Mouse (Mus musculus) brain, adult 2 months (tissue): ENCODE measurements at regions not wholly inside any gene's neighbourhood (a gene's known extent, or its start where the extent isn't known, plus 50 kb on each side); places are given as distances from the start of the nearest gene placed in this dataset.

Source experiments
- DNase-seq: peaks from one replicate; pipeline ENCODE4 v3.0.0; 2011; ENCODE audit warnings: low read depth, low spot score

- peak; percentile 27 for DNase-seq
These were observed 103.0 kb upstream of the Tut7 start for GRCm38 (mm10) chr13:59925845-59926481.

DNA sequence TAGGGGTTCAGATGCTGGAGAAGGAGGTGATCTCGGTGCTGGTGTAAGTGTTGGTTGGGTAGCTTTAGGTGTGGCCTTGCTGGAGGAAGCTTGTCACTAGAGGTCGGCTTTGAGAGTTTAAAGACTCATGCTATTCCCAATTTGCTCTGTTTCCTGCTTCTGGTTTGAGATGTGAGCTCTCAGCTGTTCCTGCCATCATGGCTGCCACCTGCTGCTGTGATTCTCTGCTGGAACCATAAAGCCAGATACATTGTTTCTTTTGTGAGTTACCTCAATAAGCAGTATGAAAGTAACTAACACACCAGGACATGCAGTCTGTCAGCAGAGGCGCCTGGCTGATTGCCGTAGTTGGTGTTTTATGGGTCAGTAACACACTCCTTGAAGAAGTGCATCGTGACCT lies 94.2 kb upstream of the Tut7 start:
- no peak for DNase-seq

DNA sequence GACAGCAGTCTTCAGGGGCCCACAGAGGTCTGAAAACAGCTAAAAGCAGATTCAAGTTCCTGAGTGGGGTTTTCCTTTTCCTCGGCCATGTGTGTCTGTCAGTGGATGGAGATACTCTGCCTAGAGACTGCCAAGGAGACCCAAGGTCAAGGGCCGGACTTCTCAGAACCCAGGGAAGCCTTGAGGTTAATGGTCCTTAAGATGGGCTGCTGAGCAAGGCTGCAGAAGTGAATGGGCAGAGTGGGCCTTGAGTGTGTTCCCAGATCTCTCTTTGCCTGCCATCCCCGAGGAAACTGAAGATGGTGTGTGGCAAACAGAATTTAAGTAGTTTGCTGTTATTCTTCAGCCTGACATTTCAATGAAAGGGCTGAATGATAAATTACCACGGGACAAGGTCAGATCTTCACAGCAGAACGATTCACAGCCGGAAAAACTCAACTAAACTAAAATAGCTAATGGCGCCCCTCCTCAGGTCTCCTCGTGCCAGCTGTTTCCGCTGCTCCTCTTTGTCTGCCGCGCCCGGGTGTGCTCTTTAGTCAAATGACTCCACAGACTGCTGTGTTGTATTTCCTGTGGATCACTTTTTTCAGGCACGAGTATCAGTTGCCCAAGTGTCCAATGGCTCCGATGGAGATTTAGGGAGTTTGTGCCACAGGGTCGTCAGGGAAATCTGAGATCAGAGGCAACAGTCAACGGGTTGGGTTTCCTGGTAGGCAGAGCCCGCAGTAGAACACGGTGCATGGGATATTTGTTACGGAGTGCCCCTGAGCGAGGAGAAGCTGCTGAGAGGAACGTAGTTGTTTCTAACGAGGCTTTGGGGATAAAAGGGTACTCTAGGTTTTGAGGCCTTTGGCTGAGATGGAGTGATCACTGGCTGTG lies 93.5 kb upstream of the Tut7 start:
- DNase-seq, result no peak

GRCm38 (mm10) chr13:59915734-59916133 lies 92.8 kb upstream of the Tut7 start:
- DNase-seq, result no peak

DNA sequence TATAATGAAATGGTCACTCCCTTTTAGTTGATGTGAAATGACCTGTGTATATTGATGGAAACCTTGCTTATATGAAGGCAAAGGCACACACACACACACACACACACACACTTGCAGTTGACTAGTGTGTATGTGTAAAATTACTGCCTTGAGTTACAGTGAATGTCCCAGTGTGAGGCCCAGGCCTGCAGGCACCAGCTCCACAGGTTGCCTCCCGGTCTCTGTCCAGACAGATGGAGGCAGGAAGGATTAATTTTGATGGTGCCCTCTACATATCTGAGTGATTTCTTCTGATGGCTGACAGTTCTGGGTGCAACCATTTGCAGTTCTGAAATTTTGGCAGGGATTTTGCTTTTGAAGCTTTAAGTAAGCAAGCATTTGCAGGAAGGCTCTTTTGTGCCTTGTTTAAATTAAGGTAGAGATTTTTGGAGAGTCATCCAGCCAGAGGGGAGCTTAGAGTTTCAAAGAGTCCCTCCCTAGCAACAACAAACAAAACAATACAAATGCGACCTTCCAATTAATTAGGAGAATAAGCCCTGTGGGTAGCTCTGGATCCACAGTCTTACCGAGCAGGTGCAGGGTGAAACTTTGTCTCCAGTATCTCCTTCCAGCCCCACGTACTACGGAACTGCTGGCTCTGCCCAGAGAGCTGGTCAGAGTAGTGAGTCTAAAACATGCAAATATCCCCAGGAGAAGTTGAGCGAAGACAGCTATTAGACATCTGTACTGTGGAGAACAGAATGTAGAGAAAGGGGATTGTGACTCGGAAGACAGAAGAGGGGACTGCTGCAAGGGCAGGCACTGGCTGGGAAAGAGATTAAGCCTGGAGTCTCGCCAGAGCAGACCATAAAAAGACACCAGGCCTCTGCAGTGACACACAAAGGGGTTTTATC lies 87.5 kb upstream of the Tut7 start:
- no peak for DNase-seq

- no peak for DNase-seq
These were observed 86.5 kb upstream of the Tut7 start for GRCm38 (mm10) chr13:59909400-59909799.

DNA sequence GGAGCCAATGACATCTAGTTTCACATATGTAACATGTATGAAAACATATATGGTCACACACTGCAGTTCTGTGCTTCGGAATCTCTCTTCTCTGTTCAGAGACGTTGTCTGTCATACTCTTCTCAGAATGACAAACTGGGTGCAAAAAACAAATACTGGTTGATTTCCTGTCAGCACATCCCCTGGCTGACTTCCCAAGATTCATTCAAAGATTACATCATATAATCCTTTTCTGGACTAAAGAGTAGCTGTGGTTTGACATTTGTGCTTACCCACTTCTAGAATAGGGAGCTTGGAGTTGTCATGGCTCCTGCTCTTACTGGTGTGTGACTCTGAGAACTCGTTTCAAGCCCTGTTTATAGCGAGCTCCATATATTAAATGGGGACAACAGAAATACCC lies 85.8 kb upstream of the Tut7 start:
- DNase-seq, result no peak

GRCm38 (mm10) chr13:59905488-59905887 lies 82.5 kb upstream of the Tut7 start:
- peak; percentile 41 for DNase-seq

DNA sequence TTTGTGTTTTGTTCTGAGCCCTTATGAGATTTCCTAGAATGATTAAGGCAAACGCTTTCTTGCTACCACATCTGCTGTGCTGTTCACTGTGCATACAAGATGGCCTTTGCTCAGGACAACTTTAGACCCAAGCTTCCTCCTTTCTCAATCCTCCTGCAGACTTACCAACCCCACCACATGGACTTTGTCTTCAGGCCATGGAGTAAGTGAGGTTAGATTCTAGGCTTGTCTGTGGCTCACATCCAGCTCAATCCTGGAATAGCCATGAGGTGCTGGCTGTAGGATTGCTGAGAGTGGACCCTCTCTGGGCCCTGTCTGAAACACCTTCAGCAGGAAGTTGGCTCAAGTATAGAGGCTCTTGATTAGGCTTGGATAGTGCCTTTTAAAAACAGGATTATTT lies 81.5 kb upstream of the Tut7 start:
- no peak for DNase-seq

- no peak for DNase-seq
These were observed 76.6 kb upstream of the Tut7 start for GRCm38 (mm10) chr13:59899521-59899920.

DNA sequence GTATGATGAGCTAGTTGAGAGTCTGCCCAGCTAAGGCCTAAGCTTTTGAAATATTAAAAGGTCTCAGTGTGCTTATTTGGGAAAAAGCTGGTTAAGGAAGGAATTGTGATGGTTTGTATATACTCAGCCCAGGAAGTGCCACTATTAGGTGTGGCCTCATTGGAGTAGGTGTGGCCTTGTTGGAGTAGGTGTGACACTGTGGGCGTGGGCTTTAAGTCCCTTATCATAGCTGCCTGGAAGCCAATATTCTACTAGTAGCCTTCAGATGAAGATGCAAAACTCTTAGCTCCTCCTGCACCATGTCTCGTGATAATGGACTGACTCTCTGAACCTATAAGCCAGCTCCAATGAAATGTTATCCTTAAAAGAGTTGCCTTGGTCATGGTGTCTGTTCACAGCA lies 72.8 kb upstream of the Tut7 start:
- no peak for DNase-seq

DNA sequence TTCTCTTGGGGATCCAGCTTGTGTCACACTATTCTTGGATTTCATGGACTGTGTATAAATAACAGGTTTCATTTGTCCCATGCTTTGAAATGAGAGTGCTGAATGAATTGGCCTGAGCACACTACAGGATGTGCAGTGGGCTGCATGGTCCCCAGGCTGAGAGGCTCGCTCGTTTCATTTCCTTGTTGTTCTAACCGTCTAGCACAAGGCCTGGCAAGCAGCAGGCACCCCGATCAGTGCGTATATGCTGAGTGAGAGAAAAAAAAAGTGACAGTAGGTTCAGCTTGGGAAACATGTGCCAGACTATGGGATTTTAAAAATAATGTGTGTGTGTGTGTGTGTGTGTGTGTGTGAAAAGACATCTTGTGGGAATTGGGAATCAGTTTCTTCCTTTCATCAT lies 71.1 kb upstream of the Tut7 start:
- DNase-seq, result no peak

DNA sequence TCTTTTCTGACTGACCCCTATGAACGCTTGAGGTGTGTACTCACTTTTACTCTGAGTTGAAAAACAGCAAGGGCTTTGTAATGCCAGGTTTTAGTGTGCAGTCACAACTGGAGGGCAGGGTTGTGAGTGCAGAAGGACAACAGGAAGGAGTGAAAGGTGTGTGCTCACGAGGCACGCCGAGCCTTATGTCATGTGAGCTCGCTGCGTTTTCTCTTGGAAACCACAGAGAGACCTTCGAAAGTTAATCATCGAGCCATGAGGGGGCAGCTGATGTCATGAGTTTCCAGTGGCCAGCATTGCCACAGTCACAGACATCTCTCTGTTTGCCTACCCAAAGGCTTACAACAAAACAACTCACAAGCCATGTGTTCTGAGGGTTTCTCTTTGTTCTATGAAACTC lies 70.0 kb upstream of the Tut7 start:
- DNase-seq, result no peak

DNA sequence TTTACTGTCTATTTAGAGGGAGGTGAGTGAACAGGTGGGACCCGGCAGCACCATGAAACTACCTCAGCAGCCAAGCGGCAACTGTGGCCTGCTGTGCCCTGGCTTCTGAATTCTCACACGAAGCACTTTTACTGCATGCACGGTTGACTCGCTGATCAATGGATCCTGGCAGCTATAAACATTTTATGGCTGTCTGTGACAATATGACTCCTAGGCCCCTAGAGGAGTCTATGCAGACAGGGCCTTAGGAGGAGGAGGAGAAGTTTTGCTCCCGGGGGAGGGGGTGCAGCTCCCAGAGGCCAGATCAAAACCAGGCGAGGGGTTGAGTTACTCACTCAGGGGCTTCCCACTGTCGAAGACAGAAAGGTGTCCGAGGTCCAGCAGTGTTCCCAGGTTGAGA lies 69.4 kb upstream of the Tut7 start:
- no peak for DNase-seq

DNA sequence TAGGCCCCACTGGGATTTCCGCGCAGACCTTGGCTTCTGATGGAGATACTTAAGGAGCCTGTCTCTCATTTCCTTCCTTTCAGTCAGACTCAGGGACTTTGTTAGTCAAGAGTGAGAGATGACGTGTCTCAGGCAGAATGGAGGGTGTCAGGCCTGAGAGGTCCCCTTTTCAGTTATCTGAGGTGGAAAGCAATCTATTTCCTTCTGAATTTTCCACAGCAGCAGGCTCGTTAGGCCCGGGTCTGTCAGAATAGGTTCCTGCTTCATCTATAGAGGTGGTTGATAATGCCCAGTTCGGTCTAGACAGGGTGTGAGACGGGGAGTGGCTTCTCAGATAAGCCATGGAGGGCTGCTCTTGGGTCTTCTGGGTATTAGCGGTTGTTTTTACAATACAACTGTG lies 68.8 kb upstream of the Tut7 start:
- DNase-seq, result no peak

GRCm38 (mm10) chr13:59889468-59890117 lies 66.6 kb upstream of the Tut7 start:
- DNase-seq, result peak; percentile 79

- no peak for DNase-seq
These were observed 65.4 kb upstream of the Tut7 start for GRCm38 (mm10) chr13:59888038-59889016.

GRCm38 (mm10) chr13:59887306-59887705 lies 64.4 kb upstream of the Tut7 start:
- DNase-seq, result peak; percentile 83

- DNase-seq, result no peak
These were observed 63.6 kb upstream of the Tut7 start for GRCm38 (mm10) chr13:59886572-59886971.

DNA sequence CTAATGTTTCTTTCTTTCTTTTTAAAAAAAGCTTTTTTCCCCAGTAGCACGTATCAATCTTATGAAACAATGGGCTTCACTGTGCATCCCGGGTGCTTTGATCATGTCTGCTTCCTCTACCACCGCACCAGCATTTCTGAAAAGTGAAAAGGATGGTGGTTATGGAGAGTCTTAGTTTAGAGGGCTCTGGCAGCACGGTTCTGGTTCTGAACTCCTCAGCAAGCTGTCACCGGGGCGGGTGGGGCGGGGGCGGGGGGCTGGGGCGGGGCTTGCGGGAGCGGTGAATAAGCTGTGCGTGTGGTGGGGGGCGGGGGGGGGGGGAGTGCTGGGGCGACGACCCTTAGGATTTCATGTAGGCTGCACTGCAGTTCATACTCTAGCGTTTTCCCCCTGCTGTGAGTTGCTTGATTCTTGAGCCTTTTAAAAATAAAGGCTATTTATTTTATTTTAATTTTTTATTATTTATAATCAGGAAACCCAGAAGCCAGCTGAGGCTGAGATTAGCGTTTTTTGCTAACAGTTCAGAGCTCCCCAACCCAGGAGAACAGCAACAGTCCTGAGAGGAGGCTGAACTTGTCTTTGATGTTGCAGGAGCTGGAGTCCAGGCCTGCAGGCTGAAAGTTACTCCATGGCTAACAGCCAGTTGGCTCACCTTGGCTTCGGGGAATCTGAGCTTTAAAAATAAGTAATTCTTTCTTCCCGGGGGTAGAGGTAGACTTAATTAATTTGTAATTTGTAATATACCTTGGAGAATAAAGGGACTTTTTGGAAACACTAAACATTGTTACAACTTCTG lies 59.2 kb upstream of the Tut7 start:
- DNase-seq, result no peak
